Mouse (Mus musculus): ENCODE measurements around the gene Synpo2. TPM values are rescaled to one million over a fixed set of nuclear protein-coding genes. Genes with fewer than 3 reads are reported as not detected.

Gene Synpo2
- polyA plus RNA-seq (2012; rRNA removed) = 20.7 and 27.5 TPM in 2 replicates

GRCm38 (mm10) chr3:123235921-123236320 is at the start of gene Synpo2:
TSS of gene Synpo2 (minus strand) at chr3:123236149.
- DNase-seq (ENCODE audit: low read depth) = no peak

GRCm38 (mm10) chr3:123285649-123286048 is 49.7 kb upstream of the Synpo2 start:
- DNase-seq (ENCODE audit: low read depth) = no peak

- no peak for DNase-seq (ENCODE audit: low read depth)
Observed at GRCm38 (mm10) chr3:123284284-123284683, 48.3 kb upstream of the Synpo2 start.

- DNase-seq (ENCODE audit: low read depth) = no peak
Observed at GRCm38 (mm10) chr3:123282866-123283615, 47.1 kb upstream of the Synpo2 start.

- peak; percentile 26 for DNase-seq (ENCODE audit: low read depth)
Observed at GRCm38 (mm10) chr3:123267741-123268201, 31.8 kb upstream of the Synpo2 start.

- no peak for DNase-seq (ENCODE audit: low read depth)
Observed at GRCm38 (mm10) chr3:123266753-123267651, 31.1 kb upstream of the Synpo2 start, which contains the start of gene Sec24d. TSS of gene Sec24d (plus strand) at chr3:123267455.

GRCm38 (mm10) chr3:123264706-123265105 is 28.8 kb upstream of the Synpo2 start:
- no peak for DNase-seq (ENCODE audit: low read depth)

- DNase-seq (ENCODE audit: low read depth) = no peak
Observed at GRCm38 (mm10) chr3:123258709-123259108, 22.8 kb upstream of the Synpo2 start.

GRCm38 (mm10) chr3:123256181-123257101 is 20.5 kb upstream of the Synpo2 start:
- DNase-seq (ENCODE audit: low read depth) = no peak

GRCm38 (mm10) chr3:123245646-123246045 is 9.7 kb upstream of the Synpo2 start:
- no peak for DNase-seq (ENCODE audit: low read depth)

- DNase-seq (ENCODE audit: low read depth) = no peak
Observed at GRCm38 (mm10) chr3:123244376-123244775, 8.4 kb upstream of the Synpo2 start.

- DNase-seq (ENCODE audit: low read depth) = no peak
Observed at GRCm38 (mm10) chr3:123237446-123237845, 1.5 kb upstream of the Synpo2 start.

GRCm38 (mm10) chr3:123237039-123237438 is 1.1 kb upstream of the Synpo2 start:
- no peak for DNase-seq (ENCODE audit: low read depth)

GRCm38 (mm10) chr3:123235495-123235894 is 454 bp downstream of the Synpo2 start:
- no peak for DNase-seq (ENCODE audit: low read depth)

- no peak for DNase-seq (ENCODE audit: low read depth)
Observed at GRCm38 (mm10) chr3:123234191-123234836, 1.6 kb downstream of the Synpo2 start.

GRCm38 (mm10) chr3:123231639-123232038 is 4.3 kb downstream of the Synpo2 start:
- DNase-seq (ENCODE audit: low read depth) = no peak

GRCm38 (mm10) chr3:123227276-123227675 is 8.7 kb downstream of the Synpo2 start:
- no peak for DNase-seq (ENCODE audit: low read depth)

GRCm38 (mm10) chr3:123218646-123219045 is 17.3 kb downstream of the Synpo2 start:
- no peak for DNase-seq (ENCODE audit: low read depth)

GRCm38 (mm10) chr3:123208891-123209290 is 27.1 kb downstream of the Synpo2 start:
- no peak for DNase-seq (ENCODE audit: low read depth)

- no peak for DNase-seq (ENCODE audit: low read depth)
Observed at GRCm38 (mm10) chr3:123207386-123207785, 28.6 kb downstream of the Synpo2 start.

- DNase-seq (ENCODE audit: low read depth) = no peak
Observed at GRCm38 (mm10) chr3:123205485-123205884, 30.5 kb downstream of the Synpo2 start.

Data from gonadal fat pad, adult 2 months (tissue).